Mouse (Mus musculus): ENCODE data around the gene Flrt2. TPM values are rescaled to one million over a fixed set of nuclear protein-coding genes. Genes with fewer than 3 reads are reported as not detected.
"Not testable (repeated sequence)": the region's sequence is repeated elsewhere in the genome, so short reads cannot be mapped to it uniquely, and the experiment has no call there.

The Flrt2 gene
- 19.2 and 24.9 TPM in 2 replicates for polyA plus RNA-seq (2015; fragmentation: Nextera tagmentation; extraction: Ambion mirVana)

DNA sequence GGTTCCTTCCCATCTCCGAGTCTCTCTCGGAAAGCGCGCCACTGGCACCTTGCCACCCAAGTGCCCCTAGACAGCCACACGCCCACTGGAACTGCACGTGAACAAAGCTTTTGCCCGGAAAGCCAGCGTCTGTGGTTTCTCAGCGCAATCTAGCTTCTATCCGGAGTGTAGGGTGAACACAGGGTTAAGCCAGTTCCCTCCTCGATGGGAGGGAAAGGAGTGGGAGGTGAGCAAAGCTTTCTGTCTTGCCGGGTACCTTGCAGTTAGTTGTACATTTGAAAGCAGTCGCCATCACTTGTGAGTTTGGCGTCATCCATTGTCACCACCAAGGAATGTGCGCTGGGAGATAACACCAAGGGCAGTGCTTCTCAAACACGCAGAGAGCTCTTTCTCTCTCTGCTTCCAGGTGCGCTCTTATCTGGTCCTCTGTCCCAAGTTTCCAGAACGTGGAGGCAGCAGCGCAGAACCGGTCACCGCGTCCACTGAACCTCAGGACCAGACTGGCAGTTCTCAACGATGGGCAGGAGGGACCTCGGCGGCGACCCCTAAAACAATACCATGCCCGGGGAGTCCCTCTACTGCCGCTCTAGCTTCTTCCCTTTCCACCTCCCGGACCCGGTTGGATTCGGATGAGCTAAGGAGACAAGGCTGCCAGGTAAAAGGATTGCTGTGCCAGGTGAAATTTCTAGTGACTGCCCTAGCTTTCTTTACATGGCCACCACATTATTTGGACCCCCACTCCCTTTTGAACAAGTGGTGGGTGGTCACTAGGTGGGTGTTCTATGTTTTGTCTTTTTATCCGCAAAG, at the start of gene Flrt2:
Gene Flrt2 (plus strand): TSS at position 266 of the 807 bp plus-strand sequence.
- Histone ChIP-seq H3K4me1 (replicated peaks) (peaks cover 22% of the 10 kb centered on the region), H3K9me3 (replicated peaks) (no peaks in the 10 kb centered on the region), H3K27ac (peak within 1 kb of the TSS; percentile 95), H3K9ac (peak within 1 kb of the TSS; percentile 86), H3K4me3 (peak within 1 kb of the TSS; percentile 95), H3K27me3 (0 out of 2 replicates have a peak, but pooled peaks cover 2% of the 10 kb centered on the region), H3K4me2 (peak within 1 kb of the TSS; percentile 93), H3K36me3 (no peaks in the 10 kb centered on the region)
- under 1% methylated on average over 32 of the region's 32 CpGs for WGBS
- no peak for ATAC-seq (replicated peaks; ENCODE audit: insufficient number of reproducible peaks, insufficient read depth, low FRiP score, low read depth)

DNA sequence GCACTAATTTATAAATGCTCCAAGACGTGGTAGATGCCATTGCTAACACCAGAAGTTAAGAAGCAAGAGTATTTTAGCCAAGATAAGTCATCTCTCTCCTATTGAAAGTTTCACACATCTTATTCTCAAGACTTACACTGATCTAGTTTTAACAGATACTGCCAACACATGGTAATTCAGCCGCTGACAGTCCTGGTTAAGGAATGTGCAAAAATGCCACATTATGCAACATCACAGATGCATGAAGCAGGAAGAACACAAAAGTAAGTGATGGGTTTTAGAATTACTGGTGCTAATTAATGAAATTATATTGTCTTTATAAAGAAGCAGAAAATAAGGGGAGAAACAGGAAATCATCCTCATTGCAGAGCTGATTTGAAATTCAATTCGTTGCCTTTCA, 49.8 kb upstream of the Flrt2 start:
- Histone ChIP-seq H3K4me3 (no peak overlapping the region), H3K9me3 (replicated peaks) (no peaks in the 10 kb centered on the region), H3K27me3 (no peaks in the 10 kb centered on the region), H3K27ac (no peak overlapping the region), H3K36me3 (no peaks in the 10 kb centered on the region), H3K4me1 (replicated peaks) (no peaks in the 10 kb centered on the region), H3K9ac (no peak overlapping the region), H3K4me2 (no peak overlapping the region)
- WGBS: 56% methylated on average over 3 of the region's 3 CpGs
- no peak for ATAC-seq (replicated peaks; ENCODE audit: insufficient number of reproducible peaks, insufficient read depth, low FRiP score, low read depth)

DNA sequence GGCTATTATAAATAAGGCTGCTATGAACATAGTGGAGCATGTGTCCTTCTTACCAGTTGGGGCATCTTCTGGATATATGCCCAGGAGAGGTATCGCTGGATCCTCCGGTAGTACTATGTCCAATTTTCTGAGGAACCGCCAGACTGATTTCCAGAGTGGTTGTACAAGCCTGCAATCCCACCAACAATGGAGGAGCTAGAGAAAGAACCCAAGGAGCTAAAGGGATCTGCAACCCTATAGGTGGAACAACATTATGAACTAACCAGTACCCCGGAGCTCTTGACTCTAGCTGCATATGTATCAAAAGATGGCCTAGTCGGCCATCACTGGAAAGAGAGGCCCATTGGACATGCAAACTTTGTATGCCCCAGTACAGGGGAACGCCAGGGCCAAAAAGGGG, 44.8 kb upstream of the Flrt2 start:
- not testable (repeated sequence) for H3K9ac ChIP-seq; H3K4me3 ChIP-seq; H3K9me3 ChIP-seq (replicated peaks); ATAC-seq (replicated peaks; ENCODE audit: insufficient number of reproducible peaks, insufficient read depth, low FRiP score, low read depth); H3K27me3 ChIP-seq; H3K4me1 ChIP-seq (replicated peaks); H3K27ac ChIP-seq; H3K4me2 ChIP-seq; H3K36me3 ChIP-seq
- WGBS: 88% methylated on average over 5 of the region's 6 CpGs

DNA sequence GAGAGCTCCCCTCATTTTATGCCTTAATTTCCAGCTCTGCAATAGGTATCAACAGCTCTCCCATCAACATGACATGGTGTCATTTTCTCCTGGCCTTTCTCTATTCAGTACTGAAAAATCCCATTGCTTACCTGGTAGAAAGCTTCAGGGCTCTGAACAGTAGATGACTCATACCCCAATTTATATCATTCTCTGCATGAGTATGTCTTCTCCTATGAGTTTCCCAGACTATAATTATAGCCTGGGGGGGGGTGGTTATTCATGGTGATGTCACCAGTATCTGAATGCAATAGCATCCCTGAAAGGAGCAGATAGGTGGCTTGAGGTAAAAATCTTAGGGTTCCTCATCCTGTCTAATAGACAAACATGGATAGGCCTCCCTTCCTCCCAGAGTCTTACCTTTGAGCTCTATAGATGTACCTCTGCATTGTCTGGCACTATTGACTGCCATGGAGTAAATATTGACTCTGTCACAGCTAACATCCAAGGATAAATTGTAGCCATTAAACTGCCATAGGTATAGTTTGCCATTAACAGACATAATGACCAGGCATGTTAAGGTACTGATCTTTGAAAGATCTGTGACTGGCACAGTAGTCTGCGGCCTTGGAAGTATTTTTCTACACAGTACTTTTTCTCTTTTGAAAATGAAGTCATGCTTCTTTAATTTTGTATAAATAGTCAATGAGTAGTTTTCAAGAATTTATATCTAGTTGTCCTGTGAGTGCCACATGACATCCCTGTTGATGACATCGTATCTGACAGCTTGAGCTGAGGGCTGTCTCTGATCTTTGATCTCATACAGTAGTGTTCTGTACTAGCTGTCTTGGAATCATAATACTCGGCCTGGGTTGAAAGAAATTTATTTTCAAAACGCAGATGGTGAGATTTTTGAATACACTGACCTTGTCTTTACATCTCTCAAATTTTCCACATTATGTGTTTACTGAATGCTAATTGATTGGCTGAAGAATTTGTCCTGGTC, 39.6 kb upstream of the Flrt2 start:
- no peaks in the 10 kb centered on the region for H3K27me3 ChIP-seq
- H3K4me2 ChIP-seq: no peak overlapping the region
- H3K9ac ChIP-seq: no peak overlapping the region
- H3K4me1 ChIP-seq (replicated peaks): no peaks in the 10 kb centered on the region
- H3K36me3 ChIP-seq: no peaks in the 10 kb centered on the region
- no peak for ATAC-seq (replicated peaks; ENCODE audit: insufficient number of reproducible peaks, insufficient read depth, low FRiP score, low read depth)
- 72% methylated on average over 4 of the region's 4 CpGs for WGBS
- H3K4me3 ChIP-seq: no peak overlapping the region
- no peak overlapping the region for H3K27ac ChIP-seq
- no peaks in the 10 kb centered on the region for H3K9me3 ChIP-seq (replicated peaks)

DNA sequence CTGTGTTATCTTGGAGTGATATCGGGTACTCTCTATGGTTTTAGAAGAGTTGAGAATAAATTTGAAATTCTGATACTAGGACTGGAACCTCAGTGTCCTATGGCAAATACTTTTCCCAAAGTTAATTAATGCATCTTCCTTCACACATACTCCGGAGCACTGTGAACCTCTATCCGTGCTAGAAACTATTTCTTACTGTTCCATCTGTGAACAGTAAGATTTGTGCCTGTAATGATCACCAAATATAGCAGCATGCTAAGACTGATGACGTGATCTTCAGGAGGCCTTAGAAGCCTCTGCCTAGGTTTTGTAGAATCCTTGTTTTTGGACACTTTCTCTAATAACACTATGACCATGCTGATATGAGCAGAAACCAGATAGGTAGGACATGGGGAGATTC, 35.4 kb upstream of the Flrt2 start:
- no peaks in the 10 kb centered on the region for H3K36me3 ChIP-seq
- no peak overlapping the region for H3K9ac ChIP-seq
- ATAC-seq (replicated peaks; ENCODE audit: insufficient number of reproducible peaks, insufficient read depth, low FRiP score, low read depth): no peak
- 81% methylated on average over 4 of the region's 4 CpGs for WGBS
- no peak overlapping the region for H3K4me3 ChIP-seq
- H3K4me1 ChIP-seq (replicated peaks): no peaks in the 10 kb centered on the region
- H3K9me3 ChIP-seq (replicated peaks): no peaks in the 10 kb centered on the region
- no peak overlapping the region for H3K27ac ChIP-seq
- H3K27me3 ChIP-seq: no peaks in the 10 kb centered on the region
- no peak overlapping the region for H3K4me2 ChIP-seq

DNA sequence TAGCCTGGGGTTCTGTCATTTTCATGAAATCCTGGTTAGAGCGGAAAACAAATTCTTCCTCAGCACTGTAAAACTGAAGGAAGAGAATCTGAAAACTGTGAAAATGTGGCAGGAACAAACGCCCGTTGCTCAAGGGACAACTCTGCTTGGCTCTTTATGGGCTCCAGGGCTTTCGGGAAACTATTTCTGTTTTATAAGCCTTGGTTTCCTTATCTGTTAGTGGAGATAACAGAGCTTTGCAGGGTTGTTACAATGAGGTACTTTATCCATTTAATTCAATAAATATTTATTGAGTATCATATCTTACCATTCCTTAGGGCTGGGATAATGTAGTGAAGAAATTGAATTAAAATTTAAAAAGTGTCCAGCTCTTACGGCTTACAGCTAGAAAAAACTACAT, 24.7 kb upstream of the Flrt2 start:
- ATAC-seq (replicated peaks; ENCODE audit: insufficient number of reproducible peaks, insufficient read depth, low FRiP score, low read depth): no peak

DNA sequence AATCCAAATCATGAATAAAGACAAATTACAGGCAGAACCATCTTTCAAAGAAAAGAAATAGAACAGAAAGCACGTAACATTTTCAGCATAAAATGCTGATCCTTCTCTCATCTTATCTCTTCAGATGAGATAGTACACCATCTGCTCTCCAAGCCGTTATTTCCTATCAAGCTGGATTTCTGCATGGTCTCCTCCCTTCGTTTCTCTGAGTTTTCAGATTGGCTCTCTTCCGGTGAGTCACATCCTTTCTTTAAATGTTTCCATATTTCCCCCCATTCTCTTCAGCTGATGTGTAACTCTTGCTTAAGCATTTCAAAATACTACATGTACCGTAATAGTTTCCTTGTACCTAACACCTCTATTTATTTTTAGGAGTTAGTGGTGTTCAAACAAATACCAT, 16.3 kb upstream of the Flrt2 start:
- 45% methylated on average over 5 of the region's 5 CpGs for WGBS

More for the DNA sequence above, 24.7 kb upstream of the Flrt2 start:
- Histone ChIP-seq H3K36me3 (no peaks in the 10 kb centered on the region), H3K4me2 (no peak overlapping the region), H3K9me3 (replicated peaks) (no peaks in the 10 kb centered on the region), H3K4me1 (replicated peaks) (no peaks in the 10 kb centered on the region), H3K27me3 (no peaks in the 10 kb centered on the region), H3K9ac (no peak overlapping the region), H3K4me3 (no peak overlapping the region), H3K27ac (no peak overlapping the region)
- WGBS: 60% methylated on average over 5 of the region's 5 CpGs

DNA sequence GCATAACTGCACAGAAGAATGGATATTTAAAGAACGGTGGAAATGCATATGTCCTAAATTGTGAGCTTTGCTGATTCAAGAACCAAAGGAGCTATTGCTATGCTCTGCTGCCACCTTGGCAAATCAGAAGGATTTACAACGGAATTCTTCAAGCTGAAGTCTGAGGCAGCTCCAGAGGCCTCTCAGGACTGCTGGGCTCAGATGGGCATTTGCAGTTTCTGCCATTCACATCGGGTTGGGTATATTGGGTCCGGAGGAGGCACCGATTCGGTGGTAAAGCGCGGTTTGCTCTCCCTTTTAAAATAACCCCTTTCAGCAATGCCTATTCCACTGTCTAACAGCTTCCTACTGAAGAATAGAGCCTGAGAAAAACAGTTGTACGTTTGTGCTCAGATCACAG, 1.2 kb upstream of the Flrt2 start:
- Histone ChIP-seq H3K27ac (no peak overlapping the region), H3K4me2 (peak overlapping the region; percentile 93), H3K9ac (no peak overlapping the region)

More for the DNA sequence above, 16.3 kb upstream of the Flrt2 start:
- ATAC-seq (replicated peaks; ENCODE audit: insufficient number of reproducible peaks, insufficient read depth, low FRiP score, low read depth): no peak
- H3K9ac ChIP-seq: no peak overlapping the region
- no peak overlapping the region for H3K4me3 ChIP-seq
- no peaks in the 10 kb centered on the region for H3K36me3 ChIP-seq
- no peaks in the 10 kb centered on the region for H3K4me1 ChIP-seq (replicated peaks)
- H3K9me3 ChIP-seq (replicated peaks): no peaks in the 10 kb centered on the region
- no peak overlapping the region for H3K27ac ChIP-seq
- H3K4me2 ChIP-seq: no peak overlapping the region
- no peaks in the 10 kb centered on the region for H3K27me3 ChIP-seq

DNA sequence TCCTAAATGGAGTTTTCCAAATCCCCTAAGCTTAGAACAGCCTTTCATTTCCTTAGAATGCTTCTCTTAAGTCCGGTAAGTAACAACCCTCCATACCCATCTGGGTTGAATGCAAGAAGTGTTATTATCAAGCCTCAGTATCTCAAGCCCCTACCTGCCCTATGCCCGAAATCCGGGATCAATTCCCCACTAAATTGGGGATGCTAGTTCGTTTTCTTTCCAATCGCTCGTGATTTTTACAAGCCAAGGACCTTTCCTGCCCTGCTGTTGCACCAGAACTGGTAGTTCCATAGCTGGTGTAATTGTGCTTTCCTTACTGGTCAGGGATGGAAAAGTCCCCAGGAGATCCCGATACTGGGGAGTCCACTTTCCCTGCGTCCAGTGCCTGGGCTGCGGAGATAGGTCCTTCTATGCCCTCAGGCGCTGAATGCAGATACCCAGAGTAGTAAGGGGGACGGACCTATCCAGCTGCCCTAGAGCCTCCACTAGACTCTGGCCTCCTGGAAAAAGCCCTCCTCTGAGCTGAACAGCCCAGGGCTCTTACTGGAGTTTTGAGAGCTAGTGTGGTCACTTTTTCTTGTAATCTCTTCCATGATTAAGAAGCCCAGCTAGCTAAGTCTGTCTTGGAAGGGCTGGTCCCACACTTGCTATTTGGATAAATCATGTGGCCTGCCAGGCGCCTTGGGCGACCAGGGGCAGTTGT, 1.1 kb downstream of the Flrt2 start:
- Histone ChIP-seq H3K4me3 (peak overlapping the region; percentile 95), H3K9ac (peak overlapping the region; percentile 86), H3K4me2 (peak overlapping the region; percentile 93), H3K9me3 (replicated peaks) (no peaks in the 10 kb centered on the region), H3K36me3 (no peaks in the 10 kb centered on the region), H3K27me3 (0 out of 2 replicates have a peak, but pooled peaks cover 2% of the 10 kb centered on the region), H3K27ac (peak overlapping the region; percentile 95), H3K4me1 (replicated peaks) (peaks cover 31% of the 10 kb centered on the region)
- WGBS: 1% methylated on average over 13 of the region's 13 CpGs
- ATAC-seq (replicated peaks; ENCODE audit: insufficient number of reproducible peaks, insufficient read depth, low FRiP score, low read depth): no peak

More for the DNA sequence above, 1.2 kb upstream of the Flrt2 start:
- Histone ChIP-seq H3K4me3 (no peak overlapping the region), H3K27me3 (0 out of 2 replicates have a peak, but pooled peaks cover 2% of the 10 kb centered on the region), H3K36me3 (no peaks in the 10 kb centered on the region), H3K4me1 (replicated peaks) (peaks cover 20% of the 10 kb centered on the region), H3K9me3 (replicated peaks) (no peaks in the 10 kb centered on the region)
- no peak for ATAC-seq (replicated peaks; ENCODE audit: insufficient number of reproducible peaks, insufficient read depth, low FRiP score, low read depth)
- 11% methylated on average over 9 of the region's 9 CpGs for WGBS

DNA sequence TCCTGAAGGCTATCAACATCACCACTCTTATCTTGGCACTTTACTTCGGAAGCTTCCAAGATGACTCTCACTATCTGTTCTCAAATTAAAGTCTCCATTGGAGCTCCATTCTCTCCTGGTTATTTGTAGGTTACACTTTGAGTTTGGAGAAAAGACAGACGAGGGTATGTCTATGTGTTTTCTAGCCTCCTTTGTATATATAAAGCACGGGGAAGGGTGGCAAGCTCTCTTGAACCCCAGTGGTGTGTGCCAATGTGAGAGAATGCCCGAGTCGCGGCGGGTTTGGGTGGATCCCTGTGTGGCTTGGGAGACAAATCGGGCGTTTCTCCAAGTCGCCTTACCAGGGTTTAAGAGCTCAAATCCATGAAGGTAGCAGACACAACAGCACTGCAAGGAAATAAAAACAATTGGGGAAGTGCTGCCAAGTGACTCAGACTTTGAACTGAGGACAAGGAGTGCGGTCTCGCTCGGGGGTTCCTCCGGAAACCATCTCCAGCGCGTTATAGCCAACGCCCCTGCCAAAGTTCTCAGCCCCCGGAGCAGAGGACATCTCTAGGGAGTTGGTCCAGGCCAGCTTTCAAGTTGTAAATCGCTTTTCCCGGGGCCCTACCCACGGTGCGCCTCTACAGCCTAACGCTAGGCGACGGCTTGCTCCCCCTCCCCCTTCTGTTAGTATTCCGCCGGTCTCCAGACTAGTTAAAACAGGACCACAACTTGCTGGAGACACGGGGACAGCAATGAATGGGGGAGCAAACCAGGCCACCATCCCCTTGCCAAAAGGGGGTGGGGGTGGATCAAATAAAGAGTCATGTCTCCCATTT, 1.8 kb downstream of the Flrt2 start:
- Histone ChIP-seq H3K4me1 (replicated peaks) (peaks cover 34% of the 10 kb centered on the region), H3K9ac (peak overlapping the region; percentile 86), H3K36me3 (no peaks in the 10 kb centered on the region), H3K4me3 (peak overlapping the region; percentile 95), H3K9me3 (replicated peaks) (no peaks in the 10 kb centered on the region), H3K27me3 (no peaks in the 10 kb centered on the region), H3K27ac (peak overlapping the region; percentile 95), H3K4me2 (peak overlapping the region; percentile 93)
- peak; percentile 16; the same call in 1 of the 2 replicates for ATAC-seq (replicated peaks; ENCODE audit: insufficient number of reproducible peaks, insufficient read depth, low FRiP score, low read depth)
- under 1% methylated on average over 28 of the region's 28 CpGs for WGBS
